Mouse (Mus musculus) activated CD4-positive, CD25-positive, alpha-beta regulatory T cell, adult 4 months (primary cell): ENCODE data around the gene Tent4a. TPM values are rescaled to one million over a fixed set of nuclear protein-coding genes. Genes with fewer than 3 reads are reported as not detected.

ENCODE experiments used
- ATAC-seq: one replicate; pipeline ENCODE4 v1.8.0; 2017
- polyA plus RNA-seq, 2 experiments: library from polyadenylated mRNA; unstranded; fragments of 100-300 nt; shearing (Covaris generic); gene quantifications; one replicate each; pipeline ENCODE4 v1.2.1; 2017

Tent4a gene
- polyA plus RNA-seq, 2 experiments from 2014 or later = 4.4 to 4.5 TPM

GRCm38 (mm10) chr13:69519137-69519536 is 15.3 kb downstream of the Tent4a start:
- no peak for ATAC-seq

- no peak for ATAC-seq
These were observed 17.0 kb downstream of the Tent4a start for GRCm38 (mm10) chr13:69517445-69517844.

- ATAC-seq = no peak
These were observed 19.3 kb downstream of the Tent4a start for GRCm38 (mm10) chr13:69515091-69515490.

GRCm38 (mm10) chr13:69509391-69510244 is 24.8 kb downstream of the Tent4a start:
- ATAC-seq = peak; percentile 85

- no peak for ATAC-seq
These were observed 26.8 kb downstream of the Tent4a start for GRCm38 (mm10) chr13:69507666-69508065.

- ATAC-seq = no peak
These were observed 27.9 kb downstream of the Tent4a start for GRCm38 (mm10) chr13:69506341-69507086.

GRCm38 (mm10) chr13:69502863-69503262 is 31.6 kb downstream of the Tent4a start:
- ATAC-seq = no peak

- ATAC-seq = no peak
These were observed 32.2 kb downstream of the Tent4a start for GRCm38 (mm10) chr13:69502157-69502750.

GRCm38 (mm10) chr13:69498276-69498675 is 36.1 kb downstream of the Tent4a start:
- ATAC-seq = no peak

- ATAC-seq = peak; percentile 66
These were observed 41.4 kb downstream of the Tent4a start for GRCm38 (mm10) chr13:69492876-69493463.

- no peak for ATAC-seq
These were observed 44.6 kb downstream of the Tent4a start for GRCm38 (mm10) chr13:69489777-69490176.

GRCm38 (mm10) chr13:69488565-69489255 is 45.7 kb downstream of the Tent4a start:
- ATAC-seq = no peak

- no peak for ATAC-seq
These were observed 46.7 kb downstream of the Tent4a start for GRCm38 (mm10) chr13:69487611-69488275.

- ATAC-seq = no peak
These were observed 47.3 kb downstream of the Tent4a start for GRCm38 (mm10) chr13:69487108-69487507.

GRCm38 (mm10) chr13:69485833-69486232 is 48.6 kb downstream of the Tent4a start:
- no peak for ATAC-seq

- ATAC-seq = no peak
These were observed 49.1 kb downstream of the Tent4a start for GRCm38 (mm10) chr13:69485326-69485725.

- ATAC-seq = no peak
These were observed 51.7 kb downstream of the Tent4a start for GRCm38 (mm10) chr13:69482751-69483150.

- no peak for ATAC-seq
These were observed 52.5 kb downstream of the Tent4a start for GRCm38 (mm10) chr13:69481634-69482505.

- ATAC-seq = no peak
These were observed 53.4 kb downstream of the Tent4a start for GRCm38 (mm10) chr13:69481026-69481425.

GRCm38 (mm10) chr13:69479906-69480305 is 54.5 kb downstream of the Tent4a start:
- ATAC-seq = no peak

GRCm38 (mm10) chr13:69478703-69479102 is 55.7 kb downstream of the Tent4a start:
- no peak for ATAC-seq
